Mouse (Mus musculus): ENCODE data around the gene Foxred2. TPM values are rescaled to one million over a fixed set of nuclear protein-coding genes. Genes with fewer than 3 reads are reported as not detected.

The Foxred2 gene
- polyA plus RNA-seq, 1 experiment from 2014 or later: 6.1 TPM

DNA sequence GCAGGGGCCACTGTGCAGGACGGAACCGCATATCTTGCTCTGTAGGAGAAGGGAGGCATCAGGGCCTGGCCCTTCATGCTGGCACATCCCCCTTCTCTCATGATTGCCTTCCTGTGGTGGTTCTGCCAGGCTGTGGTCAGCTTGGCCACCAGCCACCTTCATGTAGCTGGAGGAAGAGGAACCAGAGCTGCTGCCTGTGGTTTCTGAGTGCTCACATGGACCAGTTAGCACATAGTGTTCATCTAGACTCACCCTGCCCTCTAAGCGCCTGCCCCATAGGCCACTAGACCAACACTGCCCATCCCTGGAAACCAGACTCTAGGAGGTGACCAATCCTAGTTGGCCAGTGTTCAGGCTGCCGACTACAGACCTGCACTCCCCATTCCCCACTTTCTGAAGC is 10.8 kb downstream of the Foxred2 start:
- Histone ChIP-seq H3K27ac (replicated peaks) (no peak overlapping the region), H3K4me1 (no peaks in the 10 kb centered on the region), H3K27me3 (no peaks in the 10 kb centered on the region), H3K9me3 (replicated peaks) (no peaks in the 10 kb centered on the region), H3K9ac (no peak overlapping the region), H3K4me2 (replicated peaks) (no peak overlapping the region), H3K4me3 (replicated peaks) (no peak overlapping the region), H3K36me3 (peaks cover 26% of the 10 kb centered on the region)
- WGBS: 79% methylated on average over 4 of the region's 4 CpGs
- 0 out of 2 replicates have a peak, but pooled peaks have one; percentile 66 for ATAC-seq (ENCODE audit: insufficient number of reproducible peaks, low FRiP score, low TSS enrichment, low read depth)

DNA sequence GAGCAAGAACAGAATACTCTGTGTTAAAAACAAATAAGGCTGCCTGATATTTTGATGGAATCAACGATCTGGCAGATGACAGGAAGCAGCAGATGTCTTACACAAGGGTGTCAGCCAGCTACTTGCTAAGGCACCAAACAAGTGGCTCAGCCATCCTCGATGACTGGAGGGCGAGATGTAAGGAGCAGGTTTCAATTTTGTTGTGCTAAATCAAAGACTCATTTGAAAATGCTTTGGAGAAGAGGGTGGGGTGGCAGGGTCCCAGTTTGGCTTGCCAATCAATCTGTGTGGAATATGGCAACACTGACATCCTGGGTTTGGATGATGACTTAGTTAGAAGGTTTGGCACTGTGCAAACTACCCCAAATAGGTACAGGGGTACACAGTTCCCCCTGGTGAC is 15.0 kb downstream of the Foxred2 start:
- WGBS: 82% methylated on average over 3 of the region's 3 CpGs
- Histone ChIP-seq H3K9ac (no peak overlapping the region), H3K4me3 (replicated peaks) (no peak overlapping the region), H3K27ac (replicated peaks) (no peak overlapping the region), H3K9me3 (replicated peaks) (no peaks in the 10 kb centered on the region), H3K4me2 (replicated peaks) (no peak overlapping the region), H3K27me3 (no peaks in the 10 kb centered on the region), H3K4me1 (no peaks in the 10 kb centered on the region), H3K36me3 (peaks cover 23% of the 10 kb centered on the region)
- ATAC-seq (ENCODE audit: insufficient number of reproducible peaks, low FRiP score, low TSS enrichment, low read depth): no peak

DNA sequence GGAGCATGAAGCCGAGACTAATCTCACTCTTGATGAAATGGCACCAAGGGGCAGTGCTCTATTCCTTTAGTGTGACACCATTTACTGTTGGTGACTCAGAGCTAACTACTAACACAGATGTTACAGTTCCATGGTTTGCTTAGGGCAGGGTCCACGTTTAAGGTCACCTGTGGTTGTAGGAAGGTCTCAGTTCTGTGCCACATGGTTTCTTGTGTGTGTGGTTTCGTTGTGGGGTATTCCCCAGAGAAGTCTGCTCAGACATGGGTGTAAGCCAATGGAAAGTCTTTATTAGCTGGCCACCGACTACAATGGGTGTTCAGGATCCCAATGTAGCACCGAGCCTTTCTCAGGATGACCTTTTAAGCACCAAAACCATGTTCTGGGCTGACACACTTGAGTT is 18.0 kb downstream of the Foxred2 start:
- ATAC-seq (ENCODE audit: insufficient number of reproducible peaks, low FRiP score, low TSS enrichment, low read depth): no peak
- no peaks in the 10 kb centered on the region for H3K27me3 ChIP-seq
- H3K36me3 ChIP-seq: peaks cover 16% of the 10 kb centered on the region
- no peaks in the 10 kb centered on the region for H3K9me3 ChIP-seq (replicated peaks)
- no peak overlapping the region for H3K4me2 ChIP-seq (replicated peaks)
- peaks cover 10% of the 10 kb centered on the region for H3K4me1 ChIP-seq
- no peak overlapping the region for H3K4me3 ChIP-seq (replicated peaks)
- WGBS: 72% methylated on average over 5 of the region's 5 CpGs
- H3K27ac ChIP-seq (replicated peaks): no peak overlapping the region
- no peak overlapping the region for H3K9ac ChIP-seq

DNA sequence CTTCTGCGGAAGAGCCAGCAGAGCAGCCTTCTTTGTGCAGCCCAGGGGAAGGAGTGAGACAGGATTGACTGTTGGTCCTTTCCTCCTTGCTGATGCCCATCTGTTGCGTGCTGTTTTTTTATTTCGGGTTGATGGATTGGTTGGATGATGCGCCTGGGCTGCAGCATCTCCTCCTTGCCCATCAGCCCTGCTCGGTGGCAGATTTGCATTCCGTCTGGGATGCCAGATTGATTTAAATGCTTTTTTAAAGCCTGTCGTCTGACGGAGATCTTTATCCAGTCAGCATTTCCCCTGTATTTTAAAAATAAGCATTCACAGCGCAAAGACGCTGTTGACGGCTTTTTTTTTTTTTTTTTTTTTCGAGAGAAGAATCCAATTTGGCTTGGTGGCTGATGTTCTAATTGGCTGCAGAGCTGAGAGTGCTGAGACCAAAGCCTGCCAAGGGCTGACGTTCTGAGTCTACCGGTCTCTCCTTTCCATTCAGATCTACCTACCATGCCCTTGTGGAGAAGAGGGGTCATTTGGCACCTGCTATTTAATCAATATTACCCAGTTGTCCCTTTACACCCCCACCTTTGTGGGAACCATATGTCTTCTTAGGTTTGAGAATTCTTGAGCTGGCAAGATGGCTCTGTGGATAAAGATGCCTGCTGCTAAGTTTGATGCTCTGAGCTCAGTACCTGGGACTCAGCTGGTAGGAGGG is 20.7 kb downstream of the Foxred2 start:
- 65% methylated on average over 14 of the region's 14 CpGs for WGBS
- H3K36me3 ChIP-seq: no peaks in the 10 kb centered on the region

DNA sequence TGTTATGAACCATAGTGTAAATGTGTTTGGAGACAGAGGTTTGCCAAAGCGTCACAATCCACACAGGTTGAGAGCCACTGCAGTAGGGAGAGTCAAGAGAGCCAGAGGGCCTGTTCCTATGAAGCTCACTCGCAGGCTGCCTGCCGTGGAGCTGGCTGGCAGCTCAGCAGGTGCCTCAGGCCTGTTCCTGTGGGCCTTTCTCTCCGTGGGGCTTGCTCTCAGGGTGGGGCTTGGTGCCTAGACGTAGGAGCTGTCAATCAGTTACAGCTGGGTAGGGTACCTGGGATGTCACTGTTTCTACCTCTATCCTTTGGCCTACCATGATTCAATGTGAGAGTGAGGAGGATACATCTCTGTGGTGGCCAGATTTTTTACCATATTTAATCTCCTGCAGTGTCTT is 21.6 kb downstream of the Foxred2 start:
- 61% methylated on average over 5 of the region's 5 CpGs for WGBS

More for the DNA sequence above, 20.7 kb downstream of the Foxred2 start:
- H3K9me3 ChIP-seq (replicated peaks): no peaks in the 10 kb centered on the region
- H3K4me2 ChIP-seq (replicated peaks): no peak overlapping the region
- no peak for ATAC-seq (ENCODE audit: insufficient number of reproducible peaks, low FRiP score, low TSS enrichment, low read depth)
- H3K27me3 ChIP-seq: no peaks in the 10 kb centered on the region
- no peak overlapping the region for H3K4me3 ChIP-seq (replicated peaks)
- no peak overlapping the region for H3K9ac ChIP-seq
- peaks cover 14% of the 10 kb centered on the region for H3K4me1 ChIP-seq
- H3K27ac ChIP-seq (replicated peaks): no peak overlapping the region

DNA sequence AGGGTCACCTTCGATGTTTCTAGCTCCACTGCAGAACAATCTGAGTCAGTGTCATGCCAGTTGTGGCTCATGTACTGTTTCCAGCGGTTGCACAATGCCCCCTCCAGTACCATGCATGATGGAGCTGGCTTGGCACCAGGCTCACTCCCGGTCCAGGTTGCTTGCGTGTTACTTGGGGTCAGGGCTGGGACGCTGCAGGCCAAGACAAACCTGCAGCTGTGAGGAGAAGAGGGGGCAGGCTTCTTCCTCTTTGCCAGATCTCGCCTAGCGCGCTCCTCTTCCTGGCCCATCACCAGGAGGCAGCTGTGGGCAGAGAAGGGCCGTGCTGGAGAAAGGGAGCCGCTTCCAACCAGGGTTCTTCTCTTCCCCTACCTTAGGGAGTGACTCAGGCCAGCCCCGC is 22.2 kb downstream of the Foxred2 start:
- no peak overlapping the region for H3K27ac ChIP-seq (replicated peaks)
- no peaks in the 10 kb centered on the region for H3K36me3 ChIP-seq
- 68% methylated on average over 11 of the region's 11 CpGs for WGBS
- ATAC-seq (ENCODE audit: insufficient number of reproducible peaks, low FRiP score, low TSS enrichment, low read depth): no peak
- no peaks in the 10 kb centered on the region for H3K9me3 ChIP-seq (replicated peaks)
- no peak overlapping the region for H3K4me3 ChIP-seq (replicated peaks)
- no peaks in the 10 kb centered on the region for H3K27me3 ChIP-seq
- no peak overlapping the region for H3K9ac ChIP-seq
- H3K4me1 ChIP-seq: peaks cover 21% of the 10 kb centered on the region
- no peak overlapping the region for H3K4me2 ChIP-seq (replicated peaks)

More for the DNA sequence above, 21.6 kb downstream of the Foxred2 start:
- no peak overlapping the region for H3K4me2 ChIP-seq (replicated peaks)
- H3K27me3 ChIP-seq: no peaks in the 10 kb centered on the region
- H3K9me3 ChIP-seq (replicated peaks): no peaks in the 10 kb centered on the region
- no peaks in the 10 kb centered on the region for H3K36me3 ChIP-seq
- peaks cover 16% of the 10 kb centered on the region for H3K4me1 ChIP-seq
- H3K4me3 ChIP-seq (replicated peaks): no peak overlapping the region
- H3K27ac ChIP-seq (replicated peaks): no peak overlapping the region
- no peak overlapping the region for H3K9ac ChIP-seq
- ATAC-seq (ENCODE audit: insufficient number of reproducible peaks, low FRiP score, low TSS enrichment, low read depth): no peak

DNA sequence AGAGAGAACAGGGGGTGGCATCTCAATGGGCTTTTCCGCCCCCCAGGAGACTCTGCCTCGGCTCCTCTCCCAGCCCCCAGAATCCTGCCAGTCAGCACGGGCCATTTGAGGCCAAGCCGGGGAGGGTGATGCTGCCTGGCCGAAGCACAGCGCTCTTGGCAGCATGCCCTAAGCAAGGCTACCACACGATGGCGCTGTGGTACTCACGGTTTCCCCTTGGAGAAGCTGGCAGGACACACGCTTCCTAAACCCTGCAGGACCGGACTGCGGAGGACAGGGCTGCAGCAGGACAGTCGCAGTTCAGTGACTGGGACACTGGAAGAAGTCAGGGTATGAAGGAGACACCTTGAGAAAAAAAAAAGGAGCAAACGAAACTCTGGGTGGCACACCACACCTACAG is 22.8 kb downstream of the Foxred2 start:
- ATAC-seq (ENCODE audit: insufficient number of reproducible peaks, low FRiP score, low TSS enrichment, low read depth): no peak
- Histone ChIP-seq H3K4me2 (replicated peaks) (peak overlapping the region; percentile 48), H3K27ac (replicated peaks) (peak overlapping the region; percentile 56; the same call in 1 of the 2 replicates), H3K27me3 (no peaks in the 10 kb centered on the region), H3K4me1 (peaks cover 21% of the 10 kb centered on the region), H3K4me3 (replicated peaks) (peak overlapping the region; percentile 14), H3K36me3 (no peaks in the 10 kb centered on the region), H3K9me3 (replicated peaks) (no peaks in the 10 kb centered on the region), H3K9ac (no peak overlapping the region)
- under 1% methylated on average over 14 of the region's 14 CpGs for WGBS

DNA sequence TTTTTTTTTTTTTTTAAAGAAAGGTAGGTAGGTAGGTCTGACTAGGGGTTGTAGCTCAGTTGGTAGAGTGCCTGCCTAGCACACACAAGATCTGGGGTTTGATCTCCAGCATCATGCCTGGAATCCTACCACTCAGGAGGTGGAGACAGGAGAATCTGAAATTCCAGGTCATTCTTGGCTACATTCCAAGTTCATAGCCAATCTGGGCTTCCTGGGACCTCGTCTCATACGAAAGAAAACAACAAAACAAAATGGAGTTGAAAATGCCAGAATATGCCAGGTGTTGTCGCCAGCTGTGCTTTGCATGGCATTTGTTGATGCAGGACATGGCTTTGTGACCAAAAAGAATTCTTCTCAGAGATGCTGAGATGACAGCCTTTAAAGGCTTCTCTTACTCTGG is 23.3 kb downstream of the Foxred2 start:
- WGBS: 57% methylated on average over 3 of the region's 3 CpGs
- Histone ChIP-seq H3K9ac (no peak overlapping the region), H3K27me3 (no peaks in the 10 kb centered on the region)

DNA sequence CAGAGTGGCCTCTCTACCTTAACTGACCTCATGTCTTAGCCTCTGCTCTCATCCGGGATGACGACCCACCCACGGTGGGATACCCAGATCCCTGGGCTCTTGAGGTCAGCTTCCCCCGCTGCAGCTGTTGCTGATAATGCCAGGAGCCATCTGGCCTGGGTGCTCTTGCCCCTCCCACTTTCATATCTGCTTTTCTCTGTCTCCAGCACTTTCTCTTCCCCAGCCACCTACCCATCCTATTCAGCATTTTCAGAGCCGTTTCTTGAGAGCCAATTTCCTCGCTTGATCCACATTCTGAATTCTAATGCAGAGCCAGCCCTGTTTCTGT is 24.9 kb downstream of the Foxred2 start:
- Histone ChIP-seq H3K4me3 (replicated peaks) (no peak overlapping the region), H3K4me2 (replicated peaks) (no peak overlapping the region), H3K27me3 (no peaks in the 10 kb centered on the region), H3K27ac (replicated peaks) (no peak overlapping the region), H3K9me3 (replicated peaks) (no peaks in the 10 kb centered on the region), H3K36me3 (peaks cover 11% of the 10 kb centered on the region; the same call in 1 of the 2 replicates), H3K9ac (no peak overlapping the region), H3K4me1 (peaks cover 33% of the 10 kb centered on the region)
- 59% methylated on average over 6 of the region's 6 CpGs for WGBS
- ATAC-seq (ENCODE audit: insufficient number of reproducible peaks, low FRiP score, low TSS enrichment, low read depth): no peak

More for the DNA sequence above, 23.3 kb downstream of the Foxred2 start:
- Histone ChIP-seq H3K27ac (replicated peaks) (peak overlapping the region; percentile 56; the same call in 1 of the 2 replicates), H3K4me1 (peaks cover 21% of the 10 kb centered on the region), H3K4me2 (replicated peaks) (peak overlapping the region; percentile 48), H3K4me3 (replicated peaks) (no peak overlapping the region), H3K36me3 (no peaks in the 10 kb centered on the region), H3K9me3 (replicated peaks) (no peaks in the 10 kb centered on the region)
- ATAC-seq (ENCODE audit: insufficient number of reproducible peaks, low FRiP score, low TSS enrichment, low read depth): no peak

DNA sequence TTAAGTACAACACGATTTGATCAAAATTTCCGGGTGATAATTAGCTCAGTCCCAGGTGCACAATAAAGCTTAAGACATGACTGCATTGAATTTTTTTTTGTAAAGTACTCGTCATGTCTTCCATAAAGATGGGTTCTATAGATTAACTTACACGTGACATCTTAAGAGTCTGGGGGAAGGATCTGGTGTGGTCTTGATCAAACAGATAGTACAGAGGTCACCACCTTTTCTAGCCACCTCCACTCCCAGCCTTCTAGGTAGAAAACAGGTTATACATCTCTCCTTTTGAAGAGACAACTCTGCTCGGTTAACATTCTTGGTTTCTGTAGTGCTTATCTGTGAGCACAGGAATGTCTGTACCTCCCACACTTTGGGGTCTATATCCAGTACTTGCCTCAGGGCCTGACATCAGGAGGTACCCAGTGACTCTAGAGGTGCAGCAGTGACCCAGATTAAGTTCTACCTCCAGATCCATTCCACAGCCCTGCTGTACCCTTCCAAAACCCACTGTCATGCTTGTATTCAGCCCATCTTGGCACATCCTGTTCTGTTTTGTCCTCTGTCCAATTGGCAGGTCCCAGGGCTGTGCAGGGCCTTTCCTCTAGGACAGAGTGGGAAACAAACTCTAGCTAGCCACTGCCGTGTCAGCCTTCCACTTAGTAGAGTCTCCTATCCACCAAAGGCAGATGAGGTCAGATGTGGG is 25.4 kb downstream of the Foxred2 start:
- no peak overlapping the region for H3K4me3 ChIP-seq (replicated peaks)
- WGBS: 67% methylated on average over 6 of the region's 6 CpGs
- H3K27ac ChIP-seq (replicated peaks): no peak overlapping the region
- no peak for ATAC-seq (ENCODE audit: insufficient number of reproducible peaks, low FRiP score, low TSS enrichment, low read depth)
- peaks cover 33% of the 10 kb centered on the region for H3K4me1 ChIP-seq
- H3K9ac ChIP-seq: no peak overlapping the region
- H3K9me3 ChIP-seq (replicated peaks): no peaks in the 10 kb centered on the region
- no peak overlapping the region for H3K4me2 ChIP-seq (replicated peaks)
- no peaks in the 10 kb centered on the region for H3K27me3 ChIP-seq
- peaks cover 16% of the 10 kb centered on the region; the same call in 1 of the 2 replicates for H3K36me3 ChIP-seq

DNA sequence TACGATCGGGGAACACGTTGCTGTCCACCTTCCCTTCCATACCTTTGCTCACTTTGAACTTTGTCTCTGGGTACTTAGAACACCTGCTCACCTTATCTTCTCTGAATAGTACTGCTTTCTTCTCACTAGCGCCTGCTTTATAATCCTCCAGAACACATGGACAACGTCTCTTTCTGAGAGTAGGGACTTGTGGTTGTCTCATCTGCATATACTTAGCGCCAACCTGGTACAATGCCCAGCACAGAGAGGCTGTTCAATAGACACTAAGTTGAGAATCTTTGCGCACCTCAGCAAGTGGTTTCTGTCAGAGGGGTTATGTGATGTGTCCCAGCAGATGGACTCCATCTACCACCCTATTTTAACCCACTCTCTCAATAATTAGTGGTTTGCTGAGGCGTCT is 26.7 kb downstream of the Foxred2 start:
- WGBS: 46% methylated on average over 8 of the region's 8 CpGs
- peaks cover 21% of the 10 kb centered on the region; the same call in 1 of the 2 replicates for H3K36me3 ChIP-seq
- H3K9ac ChIP-seq: no peak overlapping the region
- H3K27me3 ChIP-seq: no peaks in the 10 kb centered on the region
- H3K4me1 ChIP-seq: peaks cover 33% of the 10 kb centered on the region
- H3K27ac ChIP-seq (replicated peaks): no peak overlapping the region; the same call in 1 of the 2 replicates
- no peaks in the 10 kb centered on the region for H3K9me3 ChIP-seq (replicated peaks)
- ATAC-seq (ENCODE audit: insufficient number of reproducible peaks, low FRiP score, low TSS enrichment, low read depth): no peak
- peak overlapping the region; percentile 94 for H3K4me3 ChIP-seq (replicated peaks)
- peak overlapping the region; percentile 76 for H3K4me2 ChIP-seq (replicated peaks)

Measured in embryonic facial prominence, embryonic 15.5 days (tissue).